Mouse (Mus musculus) forebrain, embryonic 14.5 days (tissue): ENCODE data around the gene Epn3. TPM values are rescaled to one million over a fixed set of nuclear protein-coding genes. Genes with fewer than 3 reads are reported as not detected.

Source experiments
- ATAC-seq: fragments of 200-750 bp; cut with Nextera tagmentation; 2 replicates; pipeline ENCODE4 v1.8.0; 2017; ENCODE audit warnings: mild to moderate bottlenecking, moderate library complexity
- DNase-seq: peaks from one replicate; pipeline ENCODE4 v3.0.0-alpha.2; 2015; ENCODE audit warnings: low spot score
- H3K27ac ChIP-seq: fragments of 300-500 bp; sonication (generic); 2 replicates; pipeline ENCODE4 v1.5.1; 2014; ENCODE audit warnings: low read depth, mild to moderate bottlenecking, control low read depth, low read length, moderate library complexity
- H3K27me3 ChIP-seq: fragments of 300-500 bp; sonication (generic); replicated peaks from 2 replicates; pipeline ENCODE4 v1.6.1; 2014; ENCODE audit warnings: low read length, control low read depth, mixed read lengths; ENCODE audit not compliant: control insufficient read depth, insufficient read depth
- H3K36me3 ChIP-seq: fragments of 300-500 bp; sonication (generic); 2 replicates; pipeline ENCODE4 v1.6.1; 2014; ENCODE audit warnings: low read length, control low read depth; ENCODE audit not compliant: control insufficient read depth, insufficient read depth
- H3K4me1 ChIP-seq: fragments of 300-500 bp; sonication (generic); 2 replicates; pipeline ENCODE4 v1.6.1; 2014; ENCODE audit warnings: antibody characterized with exemption, low read length, control low read depth; ENCODE audit not compliant: control insufficient read depth, insufficient read depth
- H3K4me2 ChIP-seq: fragments of 300-500 bp; sonication (generic); 2 replicates; pipeline ENCODE4 v1.6.1; 2014; ENCODE audit warnings: mild to moderate bottlenecking, control low read depth, low read length
- H3K4me3 ChIP-seq: fragments of 300-500 bp; sonication (generic); 2 replicates; pipeline ENCODE4 v1.5.1; 2014; ENCODE audit warnings: low read depth, low read length, control low read depth
- H3K9ac ChIP-seq: fragments of 300-500 bp; sonication (generic); 2 replicates; pipeline ENCODE4 v1.6.1; 2014; ENCODE audit warnings: mild to moderate bottlenecking, low read length, control low read depth, moderate library complexity
- H3K9me3 ChIP-seq: fragments of 300-500 bp; sonication (generic); replicated peaks from 2 replicates; pipeline ENCODE4 v1.6.1; 2016; ENCODE audit warnings: low read length, control low read depth, mixed read lengths; ENCODE audit not compliant: control insufficient read depth
- WGBS: fragments of 180-500 bp; shearing (Covaris S2); extraction: QIAGEN DNeasy Blood & Tissue Kit; methylation state at CpG from one replicate; pipeline ENCODE4 v1.1.7; 2014; 5-methylcytosine and 5-hydroxymethylcytosine counted together
- polyA plus RNA-seq: library from polyadenylated mRNA; unstranded; fragments of >200 nt; fragmentation: Nextera tagmentation; extraction: Ambion mirVana; gene quantifications from 2 replicates; pipeline ENCODE4 v1.2.1, GENCODE M21; 2014

The Epn3 gene
- polyA plus RNA-seq, 1 experiment from 2014 or later = 0.30 TPM

- Histone ChIP-seq H3K4me2 (no peak overlapping the region), H3K27ac (no peak overlapping the region), H3K36me3 (no peaks in the 10 kb centered on the region), H3K9me3 (no peaks in the 10 kb centered on the region), H3K9ac (no peak overlapping the region), H3K4me3 (no peak overlapping the region), H3K27me3 (peaks cover 15% of the 10 kb centered on the region; the same call in 1 of the 2 replicates), H3K4me1 (peaks cover 11% of the 10 kb centered on the region)
- ATAC-seq = no peak
- DNase-seq = no peak
- WGBS = 69% methylated on average over 6 of the region's 6 CpGs
Measured at GRCm38 (mm10) chr11:94477651-94478050, 22.1 kb downstream of the Epn3 start.

- Histone ChIP-seq H3K36me3 (no peaks in the 10 kb centered on the region), H3K4me1 (peaks cover 25% of the 10 kb centered on the region), H3K4me3 (no peak overlapping the region), H3K4me2 (peak overlapping the region; percentile 20; the same call in 1 of the 2 replicates), H3K9ac (no peak overlapping the region), H3K9me3 (no peaks in the 10 kb centered on the region), H3K27ac (no peak overlapping the region), H3K27me3 (peaks cover 15% of the 10 kb centered on the region; the same call in 1 of the 2 replicates)
- ATAC-seq = no peak
- peak; percentile 61 for DNase-seq
- WGBS = 6% methylated on average over 11 of the region's 11 CpGs
Measured at GRCm38 (mm10) chr11:94475722-94476121, 24.1 kb downstream of the Epn3 start.

- ATAC-seq = peak; percentile 29; the same call in 1 of the 2 replicates
- WGBS = 3% methylated on average over 11 of the region's 11 CpGs
- peak overlapping the region; percentile 88 for H3K4me2 ChIP-seq
- H3K9me3 ChIP-seq = no peaks in the 10 kb centered on the region
- H3K4me3 ChIP-seq = peak overlapping the region; percentile 67
- no peak overlapping the region for H3K27ac ChIP-seq
- H3K36me3 ChIP-seq = no peaks in the 10 kb centered on the region
- H3K27me3 ChIP-seq = peaks cover 15% of the 10 kb centered on the region; the same call in 1 of the 2 replicates
- no peak overlapping the region for H3K9ac ChIP-seq
- no peak for DNase-seq
- H3K4me1 ChIP-seq = peaks cover 30% of the 10 kb centered on the region
Measured at GRCm38 (mm10) chr11:94474544-94474910, 25.2 kb downstream of the Epn3 start.

- under 1% methylated on average over 44 of the region's 71 CpGs for WGBS
- ATAC-seq = peak; percentile 87
- peaks cover 15% of the 10 kb centered on the region; the same call in 1 of the 2 replicates for H3K27me3 ChIP-seq
Measured at GRCm38 (mm10) chr11:94473707-94474543, 25.8 kb downstream of the Epn3 start, which contains the start of gene Cacna1g. TSS of gene Cacna1g (minus strand) at chr11:94474198.

GRCm38 (mm10) chr11:94472916-94473706, 26.7 kb downstream of the Epn3 start:
- no peak for ATAC-seq
- Histone ChIP-seq H3K27ac (peak overlapping the region; percentile 68), H3K9ac (peak overlapping the region; percentile 90), H3K4me3 (peak overlapping the region; percentile 67), H3K4me2 (peak overlapping the region; percentile 88), H3K9me3 (no peaks in the 10 kb centered on the region), H3K27me3 (peaks cover 15% of the 10 kb centered on the region; the same call in 1 of the 2 replicates), H3K4me1 (peaks cover 43% of the 10 kb centered on the region), H3K36me3 (no peaks in the 10 kb centered on the region)
- peak; percentile 14 for DNase-seq
- WGBS = under 1% methylated on average over 40 of the region's 52 CpGs

More at GRCm38 (mm10) chr11:94473707-94474543, 25.8 kb downstream of the Epn3 start, which contains the start of gene Cacna1g:
- H3K27ac ChIP-seq = peak within 1 kb of the TSS; percentile 68
- H3K9me3 ChIP-seq = no peaks in the 10 kb centered on the region
- peak within 1 kb of the TSS; percentile 90 for H3K9ac ChIP-seq
- DNase-seq = peak; percentile 90
- peak within 1 kb of the TSS; percentile 67 for H3K4me3 ChIP-seq
- peak within 1 kb of the TSS; percentile 88 for H3K4me2 ChIP-seq
- H3K4me1 ChIP-seq = peaks cover 35% of the 10 kb centered on the region
- no peaks in the 10 kb centered on the region for H3K36me3 ChIP-seq

- Histone ChIP-seq H3K4me2 (peak overlapping the region; percentile 88), H3K4me3 (peak overlapping the region; percentile 67), H3K4me1 (peaks cover 46% of the 10 kb centered on the region), H3K36me3 (no peaks in the 10 kb centered on the region), H3K27me3 (peaks cover 15% of the 10 kb centered on the region; the same call in 1 of the 2 replicates), H3K9me3 (no peaks in the 10 kb centered on the region), H3K27ac (peak overlapping the region; percentile 46; the same call in 1 of the 2 replicates), H3K9ac (peak overlapping the region; percentile 90)
- WGBS = 2% methylated on average over 15 of the region's 15 CpGs
- DNase-seq (peak; percentile 11), ATAC-seq (no peak)
Measured at GRCm38 (mm10) chr11:94472585-94472915, 27.2 kb downstream of the Epn3 start.

GRCm38 (mm10) chr11:94471740-94472584, 27.8 kb downstream of the Epn3 start:
- H3K27ac ChIP-seq = peak overlapping the region; percentile 46; the same call in 1 of the 2 replicates
- peaks cover 12% of the 10 kb centered on the region; the same call in 1 of the 2 replicates for H3K27me3 ChIP-seq
- 8% methylated on average over 16 of the region's 17 CpGs for WGBS
- H3K4me1 ChIP-seq = peaks cover 46% of the 10 kb centered on the region
- peak; percentile 24 for DNase-seq
- H3K9me3 ChIP-seq = no peaks in the 10 kb centered on the region
- H3K4me2 ChIP-seq = peak overlapping the region; percentile 88
- peak overlapping the region; percentile 90 for H3K9ac ChIP-seq
- H3K36me3 ChIP-seq = no peaks in the 10 kb centered on the region
- H3K4me3 ChIP-seq = peak overlapping the region; percentile 67
- no peak for ATAC-seq

GRCm38 (mm10) chr11:94470391-94470790, 29.4 kb downstream of the Epn3 start:
- WGBS = 27% methylated on average over 6 of the region's 7 CpGs
- DNase-seq (peak; percentile 40), ATAC-seq (no peak)
- Histone ChIP-seq H3K4me2 (peak overlapping the region; percentile 88), H3K4me3 (no peak overlapping the region), H3K9me3 (no peaks in the 10 kb centered on the region), H3K4me1 (peaks cover 48% of the 10 kb centered on the region), H3K36me3 (no peaks in the 10 kb centered on the region), H3K9ac (no peak overlapping the region), H3K27ac (peak overlapping the region; percentile 94; the same call in 1 of the 2 replicates), H3K27me3 (peaks cover 10% of the 10 kb centered on the region; the same call in 1 of the 2 replicates)
